Mouse (Mus musculus): ENCODE measurements around the gene Dst. TPM values are rescaled to one million over a fixed set of nuclear protein-coding genes. Genes with fewer than 3 reads are reported as not detected.

Dst gene
- polyA plus RNA-seq, 1 experiment from 2014 or later: 37.7 TPM

GRCm38 (mm10) chr1:34252267-34252666 lies 344.2 kb downstream of the Dst start:
- no peaks in the 10 kb centered on the region for H3K9me3 ChIP-seq
- 93% methylated on average over 8 of the region's 8 CpGs for WGBS
- no peak overlapping the region; the same call in 1 of the 2 replicates for H3K27ac ChIP-seq
- ATAC-seq (ENCODE audit: low FRiP score): no peak
- H3K4me1 ChIP-seq (replicated peaks): no peaks in the 10 kb centered on the region
- no peak overlapping the region for H3K4me3 ChIP-seq
- H3K4me2 ChIP-seq: no peak overlapping the region
- H3K9ac ChIP-seq: no peak overlapping the region
- no peaks in the 10 kb centered on the region for H3K27me3 ChIP-seq
- H3K36me3 ChIP-seq: peaks cover 83% of the 10 kb centered on the region

- Histone ChIP-seq H3K9ac (no peak overlapping the region), H3K9me3 (no peaks in the 10 kb centered on the region), H3K4me1 (replicated peaks) (no peaks in the 10 kb centered on the region), H3K27ac (no peak overlapping the region), H3K4me2 (no peak overlapping the region), H3K36me3 (peaks cover 84% of the 10 kb centered on the region), H3K4me3 (no peak overlapping the region), H3K27me3 (no peaks in the 10 kb centered on the region)
- no peak for ATAC-seq (ENCODE audit: low FRiP score)
- WGBS: 89% methylated on average over 7 of the region's 7 CpGs
Measured at GRCm38 (mm10) chr1:34253876-34254275, 345.9 kb downstream of the Dst start.

- Histone ChIP-seq H3K4me3 (no peak overlapping the region), H3K36me3 (peaks cover 86% of the 10 kb centered on the region), H3K9me3 (no peaks in the 10 kb centered on the region), H3K4me1 (replicated peaks) (no peaks in the 10 kb centered on the region), H3K4me2 (no peak overlapping the region), H3K9ac (no peak overlapping the region), H3K27me3 (no peaks in the 10 kb centered on the region), H3K27ac (no peak overlapping the region)
- 94% methylated on average over 8 of the region's 8 CpGs for WGBS
- no peak for ATAC-seq (ENCODE audit: low FRiP score)
Measured at GRCm38 (mm10) chr1:34259898-34260297, 351.9 kb downstream of the Dst start.

- Histone ChIP-seq H3K4me1 (replicated peaks) (no peaks in the 10 kb centered on the region), H3K4me2 (no peak overlapping the region), H3K27ac (no peak overlapping the region), H3K36me3 (peaks cover 87% of the 10 kb centered on the region), H3K4me3 (no peak overlapping the region), H3K9ac (no peak overlapping the region), H3K9me3 (no peaks in the 10 kb centered on the region), H3K27me3 (no peaks in the 10 kb centered on the region)
- ATAC-seq (ENCODE audit: low FRiP score): no peak
- 87% methylated on average over 12 of the region's 12 CpGs for WGBS
Measured at GRCm38 (mm10) chr1:34261011-34261410, 353.0 kb downstream of the Dst start.

- no peaks in the 10 kb centered on the region for H3K27me3 ChIP-seq
Measured at GRCm38 (mm10) chr1:34268520-34268919, 360.5 kb downstream of the Dst start.

GRCm38 (mm10) chr1:34269578-34269977 lies 361.6 kb downstream of the Dst start:
- Histone ChIP-seq H3K36me3 (peaks cover 92% of the 10 kb centered on the region), H3K4me2 (no peak overlapping the region), H3K4me1 (replicated peaks) (no peaks in the 10 kb centered on the region), H3K9ac (no peak overlapping the region), H3K9me3 (no peaks in the 10 kb centered on the region), H3K27ac (no peak overlapping the region), H3K4me3 (no peak overlapping the region), H3K27me3 (no peaks in the 10 kb centered on the region)
- WGBS: 90% methylated on average over 11 of the region's 11 CpGs
- no peak for ATAC-seq (ENCODE audit: low FRiP score)

More at GRCm38 (mm10) chr1:34268520-34268919, 360.5 kb downstream of the Dst start:
- H3K4me1 ChIP-seq (replicated peaks): no peaks in the 10 kb centered on the region
- H3K4me2 ChIP-seq: no peak overlapping the region
- no peak overlapping the region for H3K4me3 ChIP-seq
- H3K9me3 ChIP-seq: no peaks in the 10 kb centered on the region
- WGBS: 89% methylated on average over 13 of the region's 13 CpGs
- no peak for ATAC-seq (ENCODE audit: low FRiP score)
- peaks cover 90% of the 10 kb centered on the region for H3K36me3 ChIP-seq
- no peak overlapping the region for H3K27ac ChIP-seq
- no peak overlapping the region for H3K9ac ChIP-seq

GRCm38 (mm10) chr1:34273922-34274321 lies 365.9 kb downstream of the Dst start:
- no peak overlapping the region for H3K27ac ChIP-seq
- H3K4me3 ChIP-seq: no peak overlapping the region
- H3K9ac ChIP-seq: no peak overlapping the region
- WGBS: 92% methylated on average over 12 of the region's 12 CpGs
- H3K27me3 ChIP-seq: no peaks in the 10 kb centered on the region
- H3K4me2 ChIP-seq: no peak overlapping the region
- H3K36me3 ChIP-seq: peaks cover 98% of the 10 kb centered on the region
- H3K4me1 ChIP-seq (replicated peaks): no peaks in the 10 kb centered on the region
- ATAC-seq (ENCODE audit: low FRiP score): no peak
- H3K9me3 ChIP-seq: no peaks in the 10 kb centered on the region

GRCm38 (mm10) chr1:34275787-34276186 lies 367.8 kb downstream of the Dst start:
- 92% methylated on average over 13 of the region's 13 CpGs for WGBS
- Histone ChIP-seq H3K9me3 (no peaks in the 10 kb centered on the region), H3K4me3 (no peak overlapping the region), H3K27me3 (no peaks in the 10 kb centered on the region), H3K4me2 (no peak overlapping the region), H3K4me1 (replicated peaks) (no peaks in the 10 kb centered on the region), H3K9ac (no peak overlapping the region), H3K27ac (no peak overlapping the region), H3K36me3 (peaks cover 97% of the 10 kb centered on the region)
- no peak for ATAC-seq (ENCODE audit: low FRiP score)

- ATAC-seq (ENCODE audit: low FRiP score): no peak
- 90% methylated on average over 7 of the region's 7 CpGs for WGBS
- no peaks in the 10 kb centered on the region for H3K4me1 ChIP-seq (replicated peaks)
- no peak overlapping the region for H3K9ac ChIP-seq
- H3K4me2 ChIP-seq: no peak overlapping the region
- H3K36me3 ChIP-seq: peaks cover 93% of the 10 kb centered on the region
- no peak overlapping the region for H3K4me3 ChIP-seq
- no peak overlapping the region for H3K27ac ChIP-seq
- H3K9me3 ChIP-seq: no peaks in the 10 kb centered on the region
- no peaks in the 10 kb centered on the region for H3K27me3 ChIP-seq
Measured at GRCm38 (mm10) chr1:34276756-34277155, 368.7 kb downstream of the Dst start.

- H3K4me1 ChIP-seq (replicated peaks): no peaks in the 10 kb centered on the region
- no peaks in the 10 kb centered on the region for H3K27me3 ChIP-seq
- no peaks in the 10 kb centered on the region for H3K9me3 ChIP-seq
- ATAC-seq (ENCODE audit: low FRiP score): no peak
- H3K4me3 ChIP-seq: no peak overlapping the region
- no peak overlapping the region for H3K4me2 ChIP-seq
- H3K27ac ChIP-seq: no peak overlapping the region
- H3K36me3 ChIP-seq: peaks cover 93% of the 10 kb centered on the region
- WGBS: 87% methylated on average over 8 of the region's 8 CpGs
- H3K9ac ChIP-seq: no peak overlapping the region
Measured at GRCm38 (mm10) chr1:34277259-34277658, 369.2 kb downstream of the Dst start.

GRCm38 (mm10) chr1:34283502-34283901 lies 375.5 kb downstream of the Dst start:
- no peaks in the 10 kb centered on the region for H3K4me1 ChIP-seq (replicated peaks)
- peaks cover 81% of the 10 kb centered on the region for H3K36me3 ChIP-seq
- H3K4me3 ChIP-seq: no peak overlapping the region
- no peak for ATAC-seq (ENCODE audit: low FRiP score)
- 80% methylated on average over 7 of the region's 7 CpGs for WGBS
- H3K27ac ChIP-seq: no peak overlapping the region
- no peaks in the 10 kb centered on the region for H3K9me3 ChIP-seq
- no peak overlapping the region for H3K4me2 ChIP-seq
- no peaks in the 10 kb centered on the region for H3K27me3 ChIP-seq
- no peak overlapping the region for H3K9ac ChIP-seq

- H3K36me3 ChIP-seq: peaks cover 78% of the 10 kb centered on the region
- H3K9ac ChIP-seq: no peak overlapping the region
- no peak overlapping the region for H3K27ac ChIP-seq
- H3K9me3 ChIP-seq: no peaks in the 10 kb centered on the region
- no peak overlapping the region for H3K4me3 ChIP-seq
- H3K4me1 ChIP-seq (replicated peaks): no peaks in the 10 kb centered on the region
- no peak overlapping the region for H3K4me2 ChIP-seq
- ATAC-seq (ENCODE audit: low FRiP score): no peak
- 91% methylated on average over 9 of the region's 9 CpGs for WGBS
- no peaks in the 10 kb centered on the region for H3K27me3 ChIP-seq
Measured at GRCm38 (mm10) chr1:34284979-34285378, 377.0 kb downstream of the Dst start.

- H3K4me2 ChIP-seq: no peak overlapping the region
- 80% methylated on average over 10 of the region's 10 CpGs for WGBS
- no peak for ATAC-seq (ENCODE audit: low FRiP score)
- peaks cover 4% of the 10 kb centered on the region; the same call in 1 of the 2 replicates for H3K9me3 ChIP-seq
- H3K27me3 ChIP-seq: no peaks in the 10 kb centered on the region
- H3K27ac ChIP-seq: no peak overlapping the region
- no peak overlapping the region for H3K9ac ChIP-seq
- peaks cover 83% of the 10 kb centered on the region for H3K36me3 ChIP-seq
- no peak overlapping the region for H3K4me3 ChIP-seq
- no peaks in the 10 kb centered on the region for H3K4me1 ChIP-seq (replicated peaks)
Measured at GRCm38 (mm10) chr1:34287731-34288130, 379.7 kb downstream of the Dst start.
